Mouse (Mus musculus) liver, postnatal 0 days (tissue): Measurements from ENCODE around the gene Ddb1. TPM values are rescaled to one million over a fixed set of nuclear protein-coding genes. Genes with fewer than 3 reads are reported as not detected.

Experiments used
- ATAC-seq: fragments of 200-750 bp; cut with Nextera tagmentation; 2 replicates; pipeline ENCODE4 v1.8.0; 2017; ENCODE audit warnings: mild to moderate bottlenecking, moderate library complexity
- DNase-seq: peaks from one replicate; pipeline ENCODE4 v3.0.0-alpha.2; 2016
- H3K27ac ChIP-seq: fragments of 300-500 bp; sonication (generic); 2 replicates; pipeline ENCODE4 v1.5.1; 2014; ENCODE audit warnings: antibody characterized with exemption, moderate library complexity, mild to moderate bottlenecking, low read depth
- H3K27me3 ChIP-seq: fragments of 300-500 bp; sonication (generic); 2 replicates; pipeline ENCODE4 v1.6.1; 2014; ENCODE audit warnings: low read length, control low read depth, mixed read lengths; ENCODE audit not compliant: insufficient read depth
- H3K36me3 ChIP-seq: fragments of 300-500 bp; sonication (generic); replicated peaks from 2 replicates; pipeline ENCODE4 v1.6.1; 2014; ENCODE audit warnings: mild to moderate bottlenecking, control low read depth, low read length, moderate library complexity, mixed read lengths; ENCODE audit not compliant: insufficient read depth
- H3K4me1 ChIP-seq: fragments of 300-500 bp; sonication (generic); 2 replicates; pipeline ENCODE4 v1.6.1; 2014; ENCODE audit warnings: antibody characterized with exemption, mild to moderate bottlenecking, control low read depth; ENCODE audit not compliant: insufficient read depth
- H3K4me2 ChIP-seq: fragments of 300-500 bp; sonication (generic); 2 replicates; pipeline ENCODE4 v1.6.1; 2014; ENCODE audit warnings: low read depth, mild to moderate bottlenecking, low read length, moderate library complexity, mixed read lengths
- H3K4me3 ChIP-seq: fragments of 300-500 bp; sonication (generic); 2 replicates; pipeline ENCODE4 v1.5.1; 2014; ENCODE audit warnings: low read depth, low read length
- H3K9ac ChIP-seq: fragments of 300-500 bp; sonication (generic); replicated peaks from 2 replicates; pipeline ENCODE4 v1.6.1; 2014; ENCODE audit warnings: mild to moderate bottlenecking, moderate library complexity
- H3K9me3 ChIP-seq: fragments of 300-500 bp; sonication (generic); 2 replicates; pipeline ENCODE4 v1.6.1; 2016; ENCODE audit warnings: mild to moderate bottlenecking, control low read depth, low read length, mixed read lengths
- CTCF ChIP-seq: sonication (generic); IDR thresholded peaks from 2 replicates; pipeline ENCODE4 v1.5.1; 2016; ENCODE audit warnings: antibody characterized with exemption, low read depth
- EP300 ChIP-seq: IDR thresholded peaks from 2 replicates; pipeline ENCODE4 v1.6.1; 2016; ENCODE audit warnings: antibody characterized with exemption, low read depth, mild to moderate bottlenecking
- WGBS: fragments of 180-500 bp; shearing (Covaris S2); extraction: QIAGEN DNeasy Blood & Tissue Kit; methylation state at CpG from one replicate; pipeline ENCODE4 v1.1.7; 2014; ENCODE audit not compliant: insufficient replicate concordance; 5-methylcytosine and 5-hydroxymethylcytosine counted together
- polyA plus RNA-seq: library from polyadenylated mRNA; unstranded; fragments of >200 nt; fragmentation: Nextera tagmentation; extraction: Ambion mirVana; gene quantifications from 2 replicates; pipeline ENCODE4 v1.2.1, GENCODE M21; 2015

The Ddb1 gene
- polyA plus RNA-seq, 1 experiment from 2014 or later = 81.3 TPM

DNA sequence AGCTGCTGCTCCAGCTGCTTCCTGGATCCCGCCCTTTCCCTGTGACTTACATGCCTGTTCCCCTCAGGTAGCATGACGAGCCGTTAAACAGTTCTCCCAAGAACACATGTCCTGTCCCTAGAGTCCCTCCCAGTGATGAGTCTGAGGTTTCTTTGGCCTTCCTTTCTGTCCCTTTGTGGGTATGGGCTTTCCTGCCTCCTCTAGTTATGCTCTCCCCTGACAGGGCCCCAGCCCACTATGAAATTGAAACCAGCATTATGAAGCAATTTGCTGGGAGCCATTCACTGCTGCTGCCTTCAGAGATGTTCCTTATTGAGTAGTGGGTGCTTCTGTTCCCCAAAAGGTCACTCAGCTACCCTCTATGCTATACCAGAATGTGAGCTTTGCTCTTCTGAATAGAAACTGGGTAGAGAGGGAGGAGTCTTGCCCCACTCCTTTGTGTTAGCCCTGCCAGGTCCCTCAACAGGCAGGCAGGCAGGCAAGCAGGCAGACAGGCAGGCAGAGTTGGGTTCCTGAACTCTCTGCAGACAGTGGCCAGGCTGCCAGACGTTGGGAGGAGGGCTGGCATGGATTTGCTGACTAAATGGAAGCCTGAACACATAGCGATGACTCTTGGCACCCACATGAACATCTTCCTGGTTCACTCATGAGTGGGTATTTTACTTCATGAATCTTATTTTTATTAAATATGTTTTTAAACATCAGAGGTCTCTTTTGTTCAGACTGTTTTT is 15.8 kb upstream of the Ddb1 start:
- peaks cover 53% of the 10 kb centered on the region for H3K36me3 ChIP-seq
- ATAC-seq = peak; percentile 7; the same call in 1 of the 2 replicates

DNA sequence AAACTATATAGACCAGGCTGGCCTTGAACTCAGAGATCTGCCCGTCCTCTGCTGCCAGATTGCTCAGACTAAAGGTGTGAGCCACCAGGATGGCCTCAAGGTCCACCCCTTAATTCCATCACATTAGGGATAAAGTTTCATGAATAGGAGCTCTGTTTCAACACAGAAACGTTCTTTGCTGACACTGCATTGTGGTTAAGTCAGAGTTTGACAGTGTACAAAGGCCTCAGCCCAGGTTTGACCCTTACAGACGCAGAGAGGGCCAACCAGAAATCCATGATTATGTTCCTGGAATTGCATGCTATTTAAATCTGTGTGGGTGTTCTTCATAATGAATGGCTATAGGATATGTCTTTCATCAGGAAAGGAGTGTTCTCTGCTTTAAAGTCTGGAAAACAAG is 14.8 kb upstream of the Ddb1 start:
- H3K9me3 ChIP-seq = no peaks in the 10 kb centered on the region
- peaks cover 60% of the 10 kb centered on the region for H3K36me3 ChIP-seq
- H3K4me2 ChIP-seq = no peak overlapping the region
- peak overlapping the region; percentile 45; the same call in 1 of the 2 replicates for H3K27ac ChIP-seq
- no peak for TF ChIP-seq CTCF
- TF ChIP-seq EP300 = no peak
- H3K9ac ChIP-seq = no peak overlapping the region
- peaks cover 26% of the 10 kb centered on the region for H3K4me1 ChIP-seq
- no peak overlapping the region for H3K4me3 ChIP-seq
- H3K27me3 ChIP-seq = no peaks in the 10 kb centered on the region
- 51% methylated on average over 3 of the region's 3 CpGs for WGBS
- peak; percentile 15; the same call in 1 of the 2 replicates for ATAC-seq
- DNase-seq = no peak

More for the DNA sequence above, 15.8 kb upstream of the Ddb1 start:
- Histone ChIP-seq H3K4me2 (no peak overlapping the region), H3K4me1 (peaks cover 31% of the 10 kb centered on the region), H3K4me3 (no peak overlapping the region), H3K9ac (peak overlapping the region; percentile 26; the same call in 1 of the 2 replicates), H3K9me3 (no peaks in the 10 kb centered on the region), H3K27me3 (no peaks in the 10 kb centered on the region), H3K27ac (peak overlapping the region; percentile 45)
- peak; percentile 32 for DNase-seq
- no peak for TF ChIP-seq EP300
- no peak for TF ChIP-seq CTCF
- 53% methylated on average over 5 of the region's 5 CpGs for WGBS

DNA sequence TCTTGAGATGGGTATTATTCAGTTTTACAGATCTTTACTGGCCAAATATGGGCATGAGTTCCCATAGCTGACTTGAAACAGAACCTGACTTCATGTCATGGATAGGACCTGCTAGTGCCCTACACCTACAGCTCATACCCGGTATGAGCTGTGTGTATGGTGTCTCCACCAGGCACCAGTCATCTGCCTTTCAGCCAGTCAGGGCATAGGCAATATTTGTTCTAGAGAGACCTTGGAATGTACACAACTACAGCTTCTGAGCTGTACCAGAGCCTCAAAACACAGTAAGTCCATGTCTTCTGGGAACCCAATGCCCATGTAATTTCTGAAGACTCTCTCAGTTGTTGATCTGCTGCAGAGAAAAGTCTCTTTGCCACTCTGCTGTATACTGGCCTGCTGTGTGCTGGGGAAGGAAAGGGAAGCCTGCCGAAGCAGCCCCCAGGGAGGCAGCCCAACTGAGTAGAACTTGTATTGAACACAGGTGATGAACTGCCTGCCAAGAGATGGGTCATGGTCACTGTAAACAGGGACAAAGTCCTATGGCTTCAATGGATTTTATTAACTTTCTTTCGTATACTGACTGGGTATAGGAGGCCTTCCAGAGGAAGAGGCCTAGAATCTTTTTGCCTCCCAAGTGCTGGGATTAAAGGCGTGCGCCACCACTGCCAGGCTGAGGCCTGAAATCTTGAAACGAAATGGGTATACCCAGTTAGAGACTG is 13.3 kb upstream of the Ddb1 start:
- ATAC-seq = peak; percentile 75
- TF ChIP-seq EP300 (no peak), CTCF (no peak)
- 77% methylated on average over 6 of the region's 6 CpGs for WGBS
- Histone ChIP-seq H3K4me1 (peaks cover 24% of the 10 kb centered on the region), H3K36me3 (peaks cover 68% of the 10 kb centered on the region), H3K27ac (peak overlapping the region; percentile 45), H3K27me3 (no peaks in the 10 kb centered on the region), H3K9ac (no peak overlapping the region), H3K4me2 (no peak overlapping the region), H3K9me3 (no peaks in the 10 kb centered on the region), H3K4me3 (no peak overlapping the region)
- DNase-seq = peak; percentile 39

DNA sequence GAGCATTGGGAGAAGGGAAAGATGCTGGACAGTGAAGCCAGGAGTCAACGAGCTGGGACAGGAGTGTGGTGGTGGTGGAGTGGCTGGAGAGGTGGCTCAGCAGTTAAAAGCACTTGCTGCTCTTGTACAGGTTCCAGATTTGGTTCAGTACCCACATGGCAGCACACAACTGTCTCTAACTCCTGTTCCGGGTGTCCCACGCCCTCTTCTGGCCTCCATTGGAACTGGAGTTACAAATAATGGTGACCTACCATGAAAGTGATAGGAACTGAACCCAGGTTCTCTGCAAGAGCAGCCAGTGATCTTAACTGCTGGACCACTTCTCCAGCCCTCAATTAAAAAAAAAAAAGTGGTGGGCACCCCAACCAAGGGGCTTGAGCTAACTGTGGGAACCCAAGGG is 6.9 kb upstream of the Ddb1 start:
- peaks cover 64% of the 10 kb centered on the region for H3K36me3 ChIP-seq
- no peaks in the 10 kb centered on the region for H3K27me3 ChIP-seq
- H3K9ac ChIP-seq = no peak overlapping the region
- no peak for TF ChIP-seq EP300
- TF ChIP-seq CTCF = peak; percentile 68
- peaks cover 22% of the 10 kb centered on the region for H3K4me1 ChIP-seq
- 33% methylated on average over 3 of the region's 3 CpGs for WGBS
- no peak overlapping the region for H3K4me2 ChIP-seq
- ATAC-seq = no peak
- no peak overlapping the region for H3K4me3 ChIP-seq
- peak; percentile 57 for DNase-seq
- H3K9me3 ChIP-seq = no peaks in the 10 kb centered on the region
- H3K27ac ChIP-seq = no peak overlapping the region

DNA sequence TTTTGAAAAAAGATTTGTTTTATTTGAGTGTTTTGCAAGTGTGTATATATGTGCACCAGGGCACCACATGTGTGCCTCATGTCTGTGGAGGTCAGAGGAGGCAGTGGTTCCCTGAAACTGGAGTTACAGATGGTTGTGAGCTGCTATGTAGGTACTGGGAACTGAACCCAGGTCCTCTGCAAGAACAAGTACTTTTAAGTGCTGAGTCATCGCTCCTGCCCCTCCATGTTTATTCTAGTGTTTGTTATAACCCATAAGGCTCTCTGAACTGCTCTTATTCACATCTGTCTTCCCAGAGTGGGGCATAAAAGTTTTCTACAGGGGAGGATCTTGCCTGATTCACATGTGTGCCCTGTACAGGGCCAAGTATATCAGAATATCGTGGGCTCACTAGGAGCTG is 5.5 kb upstream of the Ddb1 start:
- peaks cover 50% of the 10 kb centered on the region for H3K36me3 ChIP-seq
- H3K9me3 ChIP-seq = no peaks in the 10 kb centered on the region
- H3K9ac ChIP-seq = no peak overlapping the region
- no peak overlapping the region for H3K4me3 ChIP-seq
- no peak for DNase-seq
- ATAC-seq = no peak
- no peak overlapping the region for H3K4me2 ChIP-seq
- H3K4me1 ChIP-seq = peaks cover 26% of the 10 kb centered on the region
- 86% methylated on average over 2 of the region's 2 CpGs for WGBS
- H3K27me3 ChIP-seq = no peaks in the 10 kb centered on the region
- TF ChIP-seq EP300 = no peak
- TF ChIP-seq CTCF = no peak
- no peak overlapping the region for H3K27ac ChIP-seq

DNA sequence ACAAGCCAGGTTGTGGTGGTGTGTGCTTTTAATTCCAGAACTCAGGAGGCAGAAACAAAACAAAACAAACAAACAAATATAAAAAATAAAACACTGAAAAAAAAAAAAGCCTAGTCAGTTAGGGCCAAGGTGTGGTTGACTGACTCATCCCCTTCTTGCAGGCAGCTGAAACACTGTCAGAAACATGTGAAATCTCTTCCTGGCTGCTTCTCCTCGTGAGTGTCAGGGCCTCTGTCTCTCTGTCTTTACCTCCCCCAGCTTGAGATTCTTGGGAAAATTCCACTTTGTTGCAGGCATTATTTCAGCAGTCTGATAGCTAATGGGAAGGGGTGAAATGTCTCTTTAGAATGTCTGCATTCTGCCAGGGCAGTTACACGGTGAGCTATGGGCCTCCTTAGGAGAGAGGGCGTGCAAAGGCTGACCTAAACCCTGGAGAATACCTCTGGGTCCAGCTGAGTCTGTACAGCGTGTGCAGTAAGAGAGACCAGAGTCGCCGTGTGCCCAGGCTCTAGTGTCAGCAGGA is 2.8 kb upstream of the Ddb1 start:
- no peaks in the 10 kb centered on the region for H3K27me3 ChIP-seq
- peak overlapping the region; percentile 94 for H3K27ac ChIP-seq
- no peaks in the 10 kb centered on the region for H3K9me3 ChIP-seq
- DNase-seq = no peak
- no peak for ATAC-seq
- peak overlapping the region; percentile 91 for H3K9ac ChIP-seq
- peaks cover 24% of the 10 kb centered on the region for H3K36me3 ChIP-seq
- 20% methylated on average over 6 of the region's 6 CpGs for WGBS
- TF ChIP-seq CTCF (no peak), EP300 (no peak)
- H3K4me3 ChIP-seq = peak overlapping the region; percentile 83
- H3K4me2 ChIP-seq = peak overlapping the region; percentile 85
- H3K4me1 ChIP-seq = peaks cover 39% of the 10 kb centered on the region
